Mouse (Mus musculus) left cerebral cortex, postnatal 14 days (tissue): ENCODE measurements at regions not wholly inside any gene's neighbourhood (a gene's known extent, or its start where the extent isn't known, plus 50 kb on each side); places are given as distances from the start of the nearest gene placed in this dataset.
A peak's percentile ranks its signal among the peaks of the same experiment; 100 is the strongest.

Experiments used
- DNase-seq, 2 experiments: peaks; one replicate each; pipeline ENCODE4 v3.0.0; 2021 to 2022; ENCODE audit warnings: low spot score in 2 of 2, mixed read lengths in 1 of 2
- intact Hi-C: fragments of 180-260 bp; cut with DNase I; formaldehyde crosslinking; loops from one replicate; pipeline ENCODE4 v1.15.1; 2025

GRCm38 (mm10) chr16:80398118-80398517, 802.4 kb upstream of the Ncam2 start:
- intact Hi-C loops, result no loop called here
- DNase-seq, result peak in 1 of 2 experiments; percentile 2

DNA sequence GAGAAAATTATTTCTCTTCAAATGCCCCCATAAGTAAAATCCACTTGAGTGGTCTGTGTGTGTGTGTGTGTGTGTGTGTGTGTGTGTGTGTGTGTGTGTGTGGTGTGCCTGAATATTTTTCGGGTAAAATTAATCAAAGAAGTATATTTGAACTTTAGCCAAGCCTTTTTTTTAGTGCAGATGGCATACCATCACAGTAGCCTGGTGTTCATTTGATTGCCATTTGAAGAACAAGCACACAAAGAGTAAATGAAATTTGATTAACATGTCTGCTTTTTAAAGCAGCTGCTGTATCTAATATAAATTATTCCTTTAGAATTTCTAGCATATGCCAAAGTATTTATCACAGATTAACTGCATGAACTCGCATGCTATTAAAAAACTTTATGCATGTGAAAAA, 796.1 kb upstream of the Ncam2 start:
- DNase-seq, result no peak
- intact Hi-C loops, result no loop called here

DNA sequence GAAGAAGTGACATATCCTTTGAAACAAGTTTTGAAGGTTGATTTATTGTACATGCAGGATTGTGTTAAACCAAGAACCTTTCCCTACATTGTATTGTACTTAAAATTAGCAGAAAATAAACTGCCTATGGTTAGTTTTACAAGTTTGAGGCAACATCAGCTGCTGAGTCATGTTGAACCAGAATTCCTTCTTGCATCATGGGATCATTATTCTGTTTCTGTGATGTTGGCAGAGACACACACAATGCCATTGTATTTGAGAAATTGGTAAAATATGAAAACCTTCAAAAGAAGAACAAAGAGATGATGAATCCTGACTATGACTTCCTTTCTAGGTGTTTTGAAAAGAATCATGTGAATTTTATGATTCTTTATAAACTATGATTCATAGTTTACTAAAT, 791.9 kb upstream of the Ncam2 start:
- intact Hi-C loops, result no loop called here
- no peak for DNase-seq
